Mouse (Mus musculus): ENCODE measurements at regions not wholly inside any gene's neighbourhood (a gene's known extent, or its start where the extent isn't known, plus 50 kb on each side); places are given as distances from the start of the nearest gene placed in this dataset.

- TF ChIP-seq CTCF (IDR thresholded peaks at IDR 0.05; ENCODE audit: extremely low read depth, insufficient read depth, low read length) (no peak), POLR2A (IDR thresholded peaks at IDR 0.05; ENCODE audit: extremely low read depth, insufficient read depth, low read length) (no peak)
Measured at GRCm38 (mm10) chr3:60845293-60845692, 157.3 kb upstream of the P2ry1 start.

Measured in cortical plate, adult 2 months (tissue).